Mouse (Mus musculus) limb, embryonic 10.5 days (tissue): ENCODE data around the gene Ccn1. TPM values are rescaled to one million over a fixed set of nuclear protein-coding genes. Genes with fewer than 3 reads are reported as not detected.

Experiments used
- DNase-seq: peaks from one replicate; pipeline ENCODE4 v3.0.0-alpha.2; 2017; ENCODE audit warnings: low spot score
- H3K27ac ChIP-seq: fragments of 300-500 bp; sonication (generic); 2 replicates; pipeline ENCODE4 v1.5.1; 2016; ENCODE audit warnings: mild to moderate bottlenecking
- H3K27me3 ChIP-seq: fragments of 300-500 bp; sonication (generic); 2 replicates; pipeline ENCODE4 v1.6.1; 2016; ENCODE audit warnings: low read depth, mild to moderate bottlenecking; ENCODE audit not compliant: poor library complexity, severe bottlenecking
- H3K36me3 ChIP-seq: fragments of 300-500 bp; sonication (generic); 2 replicates; pipeline ENCODE4 v1.6.1; 2016; ENCODE audit warnings: mild to moderate bottlenecking, moderate library complexity
- H3K4me1 ChIP-seq: fragments of 300-500 bp; sonication (generic); 2 replicates; pipeline ENCODE4 v1.6.1; 2016
- H3K4me3 ChIP-seq: fragments of 300-500 bp; sonication (generic); 2 replicates; pipeline ENCODE4 v1.5.1; 2016; ENCODE audit warnings: mild to moderate bottlenecking, moderate library complexity
- H3K9me3 ChIP-seq: fragments of 300-500 bp; sonication (generic); replicated peaks from 2 replicates; pipeline ENCODE4 v1.6.1; 2016; ENCODE audit warnings: mild to moderate bottlenecking
- WGBS: fragments of 180-500 bp; shearing (Covaris S2); methylation state at CpG from one replicate; pipeline ENCODE4 v1.1.7; 2016; 5-methylcytosine and 5-hydroxymethylcytosine counted together
- polyA plus RNA-seq: library from polyadenylated mRNA; unstranded; fragments of >200 nt; fragmentation: Nextera tagmentation; extraction: Ambion mirVana; gene quantifications from 2 replicates; pipeline ENCODE4 v1.2.1, GENCODE M21; 2016

Ccn1 gene
- polyA plus RNA-seq, 1 experiment from 2014 or later, result 33.3 TPM

- Histone ChIP-seq H3K36me3 (peaks cover 92% of the 10 kb centered on the region), H3K27ac (no peak overlapping the region)
- WGBS, result 85% methylated on average over 11 of the region's 11 CpGs
Measured at GRCm38 (mm10) chr3:145602410-145603206, 47.2 kb downstream of the Ccn1 start.

DNA sequence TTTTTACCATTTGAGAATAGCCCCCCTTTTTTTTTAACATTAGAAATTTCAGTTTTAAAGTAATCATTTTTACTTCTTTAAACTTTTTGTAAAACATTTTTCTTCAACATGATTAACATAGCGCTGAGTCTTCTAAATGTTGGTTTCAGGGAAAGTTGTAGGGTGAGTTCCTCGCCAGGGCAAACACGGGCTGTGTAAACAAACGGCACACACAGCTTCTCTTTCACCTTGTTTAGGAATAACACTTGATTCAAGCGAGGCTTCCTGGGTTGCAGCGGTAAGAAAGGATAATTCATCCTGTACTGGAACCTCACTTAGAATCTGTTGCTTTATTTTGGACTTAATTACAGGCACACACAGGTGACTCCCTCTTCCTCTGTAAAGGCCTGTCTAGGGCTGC is 48.4 kb downstream of the Ccn1 start:
- no peak for DNase-seq

More at GRCm38 (mm10) chr3:145602410-145603206, 47.2 kb downstream of the Ccn1 start:
- no peak for DNase-seq
- H3K4me3 ChIP-seq, result no peak overlapping the region
- H3K4me1 ChIP-seq, result no peaks in the 10 kb centered on the region
- no peaks in the 10 kb centered on the region for H3K9me3 ChIP-seq
- H3K27me3 ChIP-seq, result no peaks in the 10 kb centered on the region

DNA sequence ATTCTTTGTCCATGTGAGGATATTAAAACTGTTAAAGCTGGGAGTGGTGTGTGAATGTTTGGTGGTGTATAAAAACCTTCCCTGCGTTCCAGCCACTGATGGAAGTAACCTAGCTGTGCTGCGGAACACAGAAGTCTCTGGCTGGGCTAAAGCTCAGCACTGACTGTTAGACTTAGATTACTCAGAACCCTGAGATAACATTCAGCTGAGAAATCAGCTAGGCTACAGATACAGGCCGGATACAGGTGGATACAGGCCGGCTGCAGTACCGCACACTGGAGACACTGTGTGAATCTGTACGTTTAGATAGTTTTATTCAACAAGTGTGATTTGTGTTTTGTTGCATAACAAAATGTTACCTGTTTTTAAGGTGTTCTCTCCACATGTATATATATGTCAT is 49.0 kb downstream of the Ccn1 start:
- peaks cover 88% of the 10 kb centered on the region for H3K36me3 ChIP-seq
- no peaks in the 10 kb centered on the region for H3K27me3 ChIP-seq
- H3K4me1 ChIP-seq, result no peaks in the 10 kb centered on the region
- no peaks in the 10 kb centered on the region for H3K9me3 ChIP-seq
- H3K27ac ChIP-seq, result no peak overlapping the region
- no peak for DNase-seq
- no peak overlapping the region for H3K4me3 ChIP-seq
- WGBS, result 91% methylated on average over 6 of the region's 6 CpGs

More for the DNA sequence above, 48.4 kb downstream of the Ccn1 start:
- Histone ChIP-seq H3K27ac (no peak overlapping the region), H3K27me3 (no peaks in the 10 kb centered on the region), H3K4me3 (no peak overlapping the region), H3K36me3 (peaks cover 86% of the 10 kb centered on the region), H3K4me1 (no peaks in the 10 kb centered on the region), H3K9me3 (no peaks in the 10 kb centered on the region)
- WGBS, result 84% methylated on average over 6 of the region's 6 CpGs

DNA sequence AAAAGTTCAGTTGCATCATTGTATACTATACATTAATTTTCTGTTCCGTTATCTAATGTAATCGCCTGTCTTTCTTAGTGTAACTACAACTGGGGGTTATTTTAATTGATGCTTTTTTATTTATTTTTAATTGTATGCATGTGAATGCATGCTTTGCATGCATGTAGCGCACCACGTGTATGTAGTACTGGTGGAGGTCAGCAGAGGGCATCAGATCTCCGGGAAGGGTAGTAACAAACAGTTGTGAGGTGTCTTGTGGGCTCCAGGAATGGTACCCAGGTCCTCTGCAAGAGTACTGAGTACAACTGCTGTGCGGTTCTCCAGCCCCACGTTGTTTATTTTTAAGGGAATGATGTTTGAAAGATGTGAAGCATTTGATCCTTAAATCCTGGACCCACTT is 50.7 kb downstream of the Ccn1 start:
- Histone ChIP-seq H3K27me3 (no peaks in the 10 kb centered on the region), H3K36me3 (peaks cover 88% of the 10 kb centered on the region)

More for the DNA sequence above, 50.7 kb downstream of the Ccn1 start:
- H3K27ac ChIP-seq, result no peak overlapping the region
- no peaks in the 10 kb centered on the region for H3K9me3 ChIP-seq
- no peak overlapping the region for H3K4me3 ChIP-seq
- no peaks in the 10 kb centered on the region for H3K4me1 ChIP-seq
- WGBS, result 91% methylated on average over 7 of the region's 7 CpGs
- no peak for DNase-seq

Other genes with a start within 250 kb of the Ccn1 start
- gene Znhit6, start 73.8 kb downstream of the Ccn1 start, polyA plus RNA-seq, result 43.9 and 44.0 TPM in 2 replicates
- 13.7 and 14.2 TPM in 2 replicates for gene Ddah1, start 108.7 kb upstream of the Ccn1 start, polyA plus RNA-seq